Mouse (Mus musculus): ENCODE results near the gene Pou5f1.

DNA sequence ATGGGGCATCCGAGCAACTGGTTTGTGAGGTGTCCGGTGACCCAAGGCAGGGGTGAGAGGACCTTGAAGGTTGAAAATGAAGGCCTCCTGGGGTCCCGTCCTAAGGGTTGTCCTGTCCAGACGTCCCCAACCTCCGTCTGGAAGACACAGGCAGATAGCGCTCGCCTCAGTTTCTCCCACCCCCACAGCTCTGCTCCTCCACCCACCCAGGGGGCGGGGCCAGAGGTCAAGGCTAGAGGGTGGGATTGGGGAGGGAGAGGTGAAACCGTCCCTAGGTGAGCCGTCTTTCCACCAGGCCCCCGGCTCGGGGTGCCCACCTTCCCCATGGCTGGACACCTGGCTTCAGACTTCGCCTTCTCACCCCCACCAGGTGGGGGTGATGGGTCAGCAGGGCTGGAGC lies at the start of gene Pou5f1:
- TF ChIP-seq POLR2A (IDR thresholded peaks at IDR 0.05; ENCODE audit: borderline replicate concordance, extremely low read depth, insufficient read depth, insufficient read length, poor library complexity, severe bottlenecking) = no peak
- TF ChIP-seq CTCF (IDR thresholded peaks at IDR 0.05; ENCODE audit: borderline replicate concordance, extremely low read depth, insufficient read depth, insufficient read length) = no peak
